Mouse (Mus musculus) mature B cell (primary cell): ENCODE measurements around the gene Cyp8b1.

Experiments used
- in situ Hi-C: fragments of 300-500 bp; cut with MboI; formaldehyde crosslinking; loops from 2 replicates; pipeline ENCODE4 v1.14.3; 2019

Gene Cyp8b1

DNA sequence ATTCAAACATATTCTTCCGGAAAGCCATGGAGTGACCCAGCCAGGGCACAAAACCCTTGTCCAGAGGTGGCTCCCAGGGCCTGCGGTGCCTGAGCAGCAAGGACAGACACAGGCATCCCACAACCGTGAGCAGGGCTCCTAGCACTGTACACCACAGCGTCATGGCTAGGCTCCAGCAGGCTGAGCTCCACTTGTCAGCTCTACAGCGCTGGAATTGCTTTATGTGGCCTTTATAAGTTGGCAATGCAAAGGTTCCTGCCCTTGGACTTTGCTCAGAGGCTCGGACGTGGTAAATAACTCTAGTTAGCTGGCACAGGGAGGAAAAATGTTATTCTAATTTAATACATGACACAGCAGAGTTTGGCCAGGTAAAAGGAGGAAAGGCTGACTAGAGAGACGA, at the start of gene Cyp8b1:
Gene Cyp8b1, minus strand, starts transcription at position 204 of the 400 bp plus-strand sequence.
- in situ Hi-C loops: no loop called here

DNA sequence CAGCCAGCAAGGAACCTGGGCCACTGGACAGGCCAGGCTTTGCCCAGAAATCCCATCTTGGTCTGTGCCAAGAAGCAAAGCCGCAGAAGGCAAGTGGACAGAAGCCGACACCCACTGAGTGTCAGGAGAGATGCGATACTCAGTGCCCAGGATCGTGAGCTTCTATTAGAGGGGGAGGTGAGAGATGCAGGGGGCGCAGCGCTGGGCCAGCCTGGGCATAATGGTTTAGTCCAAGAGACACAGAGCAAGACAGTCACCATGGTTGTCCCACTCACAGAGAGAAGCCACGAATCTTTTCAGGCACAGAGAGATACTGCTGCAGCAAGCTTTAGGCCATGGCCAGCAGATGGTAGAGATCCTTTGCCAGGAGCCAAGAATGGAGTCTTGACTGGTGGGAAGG, 48.8 kb upstream of the Cyp8b1 start:
- in situ Hi-C loops: no loop called here

DNA sequence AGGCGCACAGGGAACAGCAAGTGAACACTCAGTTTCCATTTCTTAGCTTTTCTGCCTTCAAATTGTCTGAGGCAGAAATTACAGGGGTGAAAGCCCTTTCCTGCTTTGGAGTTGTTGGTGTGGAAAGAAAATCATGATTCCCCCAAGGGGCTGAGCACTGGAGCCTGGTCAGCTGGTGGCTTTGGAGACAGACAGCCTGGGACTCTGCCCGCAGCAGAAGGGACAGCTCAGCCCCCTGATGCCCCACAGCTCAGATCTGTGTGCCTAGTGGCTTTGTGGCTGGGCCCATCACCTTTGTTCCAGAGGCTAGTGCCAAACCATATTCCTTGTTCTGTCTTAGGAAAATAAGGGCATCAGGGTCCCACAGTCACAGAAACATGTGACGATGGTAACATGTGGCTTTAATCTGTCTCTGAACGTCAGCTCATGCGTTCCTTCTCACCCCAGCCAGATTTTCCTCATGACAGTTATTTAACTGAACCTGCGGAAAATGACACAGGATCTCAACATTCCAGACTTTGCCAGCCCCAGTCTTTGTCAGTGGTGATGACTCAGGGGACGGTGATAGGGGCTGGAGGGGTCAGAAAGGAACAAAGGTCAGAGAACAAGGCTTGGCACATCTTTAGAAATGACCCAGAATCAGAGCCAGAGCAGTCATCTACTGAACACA, 44.0 kb upstream of the Cyp8b1 start:
- in situ Hi-C loops: no loop called here

DNA sequence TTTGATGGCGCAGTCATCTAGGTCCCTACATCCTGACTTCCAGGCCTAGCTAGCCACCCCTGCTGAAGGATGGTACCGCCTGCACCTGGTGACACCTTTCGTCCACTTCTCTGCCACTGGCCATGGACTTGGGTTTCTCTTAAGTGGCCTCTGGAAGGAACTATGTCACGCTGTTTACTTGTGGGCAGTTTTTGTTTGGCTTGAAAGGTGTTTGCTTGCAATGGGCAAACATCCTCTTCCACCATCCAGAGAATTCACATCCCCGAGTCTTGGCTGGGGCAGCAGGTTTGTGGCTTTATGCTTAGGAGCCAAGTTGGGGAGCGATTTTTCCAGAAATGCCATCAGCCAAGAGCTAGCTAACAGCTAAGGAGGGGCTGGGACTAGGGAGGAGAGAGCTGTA, 36.5 kb upstream of the Cyp8b1 start:
- in situ Hi-C loops: no loop called here

DNA sequence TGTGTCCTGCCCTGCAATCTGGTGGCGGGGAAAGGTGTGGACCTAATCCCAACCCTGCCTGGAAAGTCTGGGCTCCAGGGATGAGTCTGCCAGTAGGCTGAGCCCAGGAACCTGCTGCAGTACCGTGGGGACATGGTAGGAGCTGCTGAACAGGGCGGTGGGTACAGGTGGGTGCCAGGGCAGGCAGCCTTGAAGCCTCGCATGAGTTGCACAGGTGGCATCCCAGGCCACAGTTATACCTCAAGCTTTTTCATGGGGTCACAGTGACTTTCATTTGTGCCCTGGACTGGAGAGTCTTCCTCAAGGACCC, 35.0 kb upstream of the Cyp8b1 start:
- in situ Hi-C loops: no loop called here

DNA sequence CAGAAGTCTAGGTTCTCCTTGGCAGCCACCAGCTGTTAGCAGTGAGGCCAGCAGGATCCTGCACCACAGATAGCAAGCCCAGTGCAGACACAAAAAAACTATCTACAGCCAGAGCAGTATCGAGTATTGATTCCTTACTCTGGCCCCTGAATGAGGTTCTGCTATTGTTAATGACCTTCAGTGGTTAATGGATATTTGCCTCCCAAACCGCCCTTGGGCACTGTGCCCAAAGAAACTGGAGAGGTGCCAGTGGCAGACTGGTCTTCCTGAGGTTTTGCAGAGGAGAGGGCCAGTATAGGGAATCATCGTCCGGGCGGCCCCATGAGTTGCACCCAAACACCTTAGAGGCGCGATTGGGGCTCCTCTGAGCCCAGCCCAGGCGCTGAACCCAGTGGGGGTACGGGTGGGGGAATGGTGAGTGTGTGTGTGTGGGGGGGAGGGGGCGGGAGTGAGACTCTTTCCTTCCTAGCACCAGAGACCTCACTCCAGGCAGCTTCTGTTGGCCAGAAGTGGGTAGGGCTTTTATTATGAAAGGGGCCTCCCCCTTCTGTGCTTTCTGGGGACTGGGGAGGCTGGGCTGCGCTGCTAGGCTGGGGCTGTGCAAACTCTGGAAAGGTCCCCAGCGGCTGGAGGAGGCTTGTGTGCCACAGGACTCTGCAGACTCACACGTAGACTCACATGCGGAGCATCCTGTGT, 34.5 kb upstream of the Cyp8b1 start, which contains the start of gene Fam198a:
Gene Fam198a, plus strand, starts transcription at position 571 of the 696 bp plus-strand sequence.
- in situ Hi-C loops: no loop called here

DNA sequence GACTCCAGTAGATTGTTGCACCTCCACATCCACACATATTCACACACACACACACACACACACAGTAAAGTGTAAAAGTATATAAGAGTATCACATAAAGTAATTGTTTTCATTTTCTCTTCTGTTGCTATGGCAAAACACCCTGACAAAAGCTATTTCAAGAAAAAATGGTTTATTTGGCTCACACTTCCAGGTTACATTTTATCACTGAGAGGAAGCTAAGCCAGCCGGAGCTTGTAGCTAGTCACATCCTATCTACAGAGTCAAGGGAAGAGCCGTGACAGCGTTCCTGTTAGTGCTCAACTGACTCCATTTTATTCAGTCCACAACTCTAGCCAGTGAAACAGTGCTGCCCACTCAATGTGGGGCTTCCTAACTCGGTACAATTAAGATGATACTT, 32.3 kb upstream of the Cyp8b1 start:
- in situ Hi-C loops: no loop called here

DNA sequence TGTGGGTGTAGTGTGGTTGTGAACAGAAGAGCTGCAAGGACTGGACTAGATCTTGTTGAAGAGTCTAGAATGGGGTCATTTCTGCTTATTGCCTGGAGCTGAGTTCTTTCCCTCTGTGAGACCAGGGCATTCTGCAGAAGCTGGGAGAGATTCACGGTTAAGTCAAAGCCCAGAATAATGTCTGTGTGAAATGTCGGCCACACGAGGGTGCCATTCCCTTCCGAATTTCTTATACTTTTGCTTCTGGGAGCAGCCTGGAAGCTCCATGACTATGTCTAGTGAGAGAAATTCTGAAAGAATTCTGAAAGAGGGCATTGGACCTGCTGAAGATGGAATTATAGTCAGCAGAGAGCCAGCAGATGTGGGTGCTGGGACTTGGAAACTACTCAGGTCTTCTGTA, 31.7 kb upstream of the Cyp8b1 start:
- in situ Hi-C loops: no loop called here

DNA sequence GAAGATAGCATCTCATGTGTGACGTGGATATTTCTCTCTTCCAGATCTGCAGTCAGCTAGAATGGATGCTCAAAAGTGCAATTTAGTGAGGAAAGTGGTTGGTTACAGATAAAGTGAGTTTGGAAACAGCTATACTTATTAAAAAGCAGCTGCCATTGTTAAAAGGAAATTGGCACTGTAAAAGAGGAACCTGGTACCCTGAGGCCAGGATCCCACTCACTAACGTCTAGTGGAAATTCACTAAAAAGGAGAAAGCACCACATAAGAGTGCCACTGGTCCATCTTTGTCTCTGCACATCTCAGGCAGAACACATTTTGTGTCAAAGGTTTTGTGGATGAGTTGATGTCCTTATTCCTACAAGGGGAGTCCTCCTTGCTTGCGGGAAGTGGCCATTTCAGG, 27.5 kb upstream of the Cyp8b1 start:
- in situ Hi-C loops: no loop called here

DNA sequence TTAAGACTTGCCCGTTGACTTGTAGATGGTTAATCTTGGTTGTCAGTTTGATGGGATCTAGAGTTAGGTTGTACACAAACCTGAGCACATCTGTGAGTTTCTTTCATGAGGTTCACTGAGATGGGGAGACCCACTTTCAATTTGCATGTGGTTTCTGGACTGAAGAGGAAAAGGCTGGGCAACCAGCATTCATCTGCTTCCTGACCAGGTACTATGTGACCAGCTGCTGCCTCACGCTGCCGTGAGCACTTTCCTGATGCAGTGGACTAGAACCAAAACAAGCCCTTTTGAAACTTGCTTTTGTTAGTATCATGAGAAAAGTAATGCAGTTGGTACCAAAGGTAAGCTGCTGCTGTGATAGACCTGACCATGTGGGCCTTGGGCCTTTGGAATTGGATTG, 26.9 kb upstream of the Cyp8b1 start:
- in situ Hi-C loops: no loop called here

DNA sequence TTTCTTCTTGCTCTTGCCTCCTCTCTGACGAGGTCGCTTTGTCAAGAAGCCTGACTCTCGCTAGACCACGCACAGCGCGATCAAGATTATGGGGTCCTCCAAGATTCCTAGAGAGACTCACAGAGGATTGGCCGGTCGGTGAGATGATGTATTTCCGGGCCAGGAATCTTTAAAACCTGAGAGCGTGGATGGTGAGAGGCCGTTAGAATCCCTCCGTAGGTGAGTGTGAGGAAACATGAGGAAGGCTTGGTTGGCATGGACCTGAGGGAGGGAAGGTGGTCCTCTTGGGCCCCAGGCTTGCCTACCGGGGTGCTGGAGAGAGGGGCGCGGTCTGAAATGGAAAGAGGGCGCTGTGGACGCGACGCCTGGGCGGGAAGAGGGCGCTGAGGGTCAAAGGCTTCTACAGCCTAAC, 21.8 kb upstream of the Cyp8b1 start:
- in situ Hi-C loops: no loop called here

DNA sequence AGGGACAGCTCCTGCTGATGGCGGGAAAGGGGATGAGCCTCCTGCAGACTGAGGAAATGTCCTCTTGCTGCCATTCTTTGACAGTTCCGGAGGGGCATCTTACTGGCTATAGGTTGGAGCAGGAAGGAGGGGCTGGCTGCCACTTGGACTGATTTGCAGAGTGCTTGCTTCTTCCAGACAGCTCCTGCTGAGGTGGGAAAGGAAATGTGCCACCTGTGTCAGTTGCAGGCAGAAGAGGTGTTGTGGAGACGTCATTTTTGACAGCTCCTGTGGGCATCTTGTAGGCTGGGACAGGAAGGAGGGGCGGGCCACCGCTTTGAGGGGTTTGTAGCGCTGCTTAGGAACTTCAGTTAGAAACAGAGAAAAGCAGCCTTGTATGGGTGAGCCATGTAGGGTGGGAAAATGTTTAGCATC, 21.4 kb upstream of the Cyp8b1 start:
- in situ Hi-C loops: no loop called here

DNA sequence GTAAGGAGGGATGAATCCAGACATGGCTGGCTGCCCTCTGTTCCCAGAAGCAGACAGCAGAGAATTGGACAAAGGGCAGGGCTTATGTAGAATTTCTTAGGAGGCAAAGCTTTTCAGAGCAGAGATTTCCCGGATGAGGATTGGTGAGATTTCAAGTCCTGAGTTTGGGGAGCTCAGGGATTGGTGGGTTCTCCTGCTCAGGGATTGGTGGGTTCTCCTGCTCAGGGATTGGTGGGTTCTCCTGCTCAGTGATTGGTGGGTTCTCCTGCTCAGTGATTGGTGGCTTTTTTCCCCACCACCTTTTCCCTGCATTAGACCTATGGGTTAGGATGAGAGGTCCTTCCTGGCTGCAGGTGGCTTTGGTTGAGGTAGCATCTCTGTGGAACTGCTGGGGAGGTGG, 20.8 kb upstream of the Cyp8b1 start:
- in situ Hi-C loops: no loop called here

DNA sequence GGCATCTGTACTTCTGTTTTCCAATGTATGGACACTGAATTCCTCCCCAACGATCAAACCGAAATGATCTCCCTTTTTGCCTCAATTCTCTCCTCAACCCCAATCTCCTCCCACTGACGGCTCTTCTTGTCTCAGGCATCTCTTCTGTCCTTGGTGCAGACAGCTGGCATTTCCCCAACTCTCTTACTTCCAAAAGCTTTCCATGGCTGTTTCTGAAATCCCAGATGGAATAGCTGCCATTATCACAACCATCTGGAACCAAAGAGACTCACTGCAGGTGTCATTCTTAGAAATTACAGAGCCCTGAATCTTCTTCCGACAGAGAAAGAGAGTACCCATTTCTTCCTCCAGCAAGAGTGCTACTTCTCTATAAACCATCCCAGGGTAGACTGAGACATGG, 18.8 kb upstream of the Cyp8b1 start:
- in situ Hi-C loops: no loop called here

DNA sequence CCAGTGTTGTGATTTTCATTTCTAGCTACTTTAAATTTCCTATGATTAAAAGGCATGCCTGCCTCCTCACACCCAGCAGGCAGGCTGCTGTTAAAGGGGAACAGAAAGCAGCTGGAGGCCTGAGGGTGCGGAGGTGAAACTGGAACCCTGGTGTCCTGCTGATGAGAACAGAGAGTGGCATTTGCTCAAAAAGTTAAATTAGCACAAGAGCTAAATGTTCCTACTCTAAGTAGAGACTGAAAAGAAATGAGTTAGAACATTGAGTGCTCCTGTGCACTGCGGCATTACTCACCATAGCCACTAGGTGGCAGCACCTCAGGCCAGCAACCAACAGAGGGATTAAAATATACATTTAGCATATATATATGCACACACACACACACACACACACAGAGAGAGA, 12.4 kb upstream of the Cyp8b1 start:
- in situ Hi-C loops: no loop called here

DNA sequence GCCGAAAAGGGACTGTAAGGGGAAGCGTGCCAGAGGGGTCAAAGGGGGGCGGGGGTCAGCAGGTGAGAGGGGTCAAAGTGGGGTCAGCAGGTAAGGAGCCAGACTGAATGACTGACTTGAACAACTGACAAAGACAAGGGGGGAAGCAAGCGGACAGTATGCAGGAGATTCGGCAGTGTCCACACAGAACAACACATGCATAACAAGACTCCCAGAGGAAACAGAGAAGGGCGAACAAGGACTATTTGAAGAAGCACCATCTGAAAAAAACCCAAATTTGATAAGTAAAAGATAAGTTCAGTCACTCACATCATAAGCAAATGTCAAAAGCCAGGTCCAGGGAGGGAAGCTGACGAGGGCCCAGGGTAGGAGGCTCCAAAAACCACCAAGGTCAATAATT, 11.6 kb upstream of the Cyp8b1 start:
- in situ Hi-C loops: no loop called here

DNA sequence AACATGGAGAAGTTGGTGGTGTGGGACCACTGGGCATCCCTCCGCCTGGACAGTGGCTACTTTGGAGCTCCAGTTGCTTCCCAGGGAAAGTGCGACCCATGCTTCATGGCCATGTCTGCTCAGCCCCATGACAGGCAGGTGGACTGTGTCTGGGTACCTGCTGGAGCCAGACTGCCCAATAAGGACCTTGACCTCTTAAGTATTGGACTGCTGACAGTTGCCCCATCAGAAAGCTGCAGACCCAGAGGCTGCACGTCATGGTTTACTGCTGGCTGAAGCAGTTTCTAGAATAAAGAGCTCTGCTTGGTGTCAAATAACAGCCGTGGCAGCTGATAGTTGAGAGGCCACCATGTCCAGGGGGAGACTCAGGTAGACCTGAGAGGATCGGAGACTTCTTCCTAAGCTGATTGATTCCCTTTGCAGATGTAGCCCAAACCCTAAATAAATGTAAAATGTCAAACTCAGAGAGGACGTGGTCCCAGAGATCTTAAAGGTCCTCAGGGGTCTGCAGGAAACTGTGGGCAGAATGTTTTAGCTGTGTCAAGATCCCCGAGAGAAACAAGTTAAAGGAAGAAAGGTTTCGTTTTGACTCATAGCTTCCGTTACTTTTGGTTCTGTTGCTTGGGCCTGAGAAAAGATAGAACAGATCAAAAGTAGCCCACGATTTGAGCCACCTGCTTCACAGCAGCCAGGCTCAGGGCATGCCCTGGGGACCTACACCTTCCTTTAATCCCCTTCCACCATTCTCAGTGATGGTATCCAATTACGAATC, 10.7 kb upstream of the Cyp8b1 start:
- in situ Hi-C loops: no loop called here

DNA sequence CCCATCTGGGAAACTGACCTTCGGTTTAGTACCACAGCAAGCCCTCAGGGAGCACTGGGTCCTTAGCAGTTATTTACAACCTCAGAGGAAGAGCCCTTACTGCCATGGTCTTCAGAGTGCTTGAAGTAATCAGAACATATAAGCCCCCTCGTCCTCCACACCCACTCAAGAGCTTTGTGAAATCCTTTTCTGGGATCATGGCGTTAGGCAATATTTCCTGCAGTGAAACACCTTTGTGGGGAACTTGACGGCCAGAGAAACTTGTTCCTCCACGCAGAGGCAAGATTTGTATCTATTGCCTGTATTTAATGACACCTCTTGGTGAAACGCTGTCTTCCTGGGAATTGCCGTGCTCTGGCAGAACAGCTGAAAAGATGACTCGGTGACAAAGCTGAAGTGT, 9.9 kb upstream of the Cyp8b1 start:
- in situ Hi-C loops: no loop called here

DNA sequence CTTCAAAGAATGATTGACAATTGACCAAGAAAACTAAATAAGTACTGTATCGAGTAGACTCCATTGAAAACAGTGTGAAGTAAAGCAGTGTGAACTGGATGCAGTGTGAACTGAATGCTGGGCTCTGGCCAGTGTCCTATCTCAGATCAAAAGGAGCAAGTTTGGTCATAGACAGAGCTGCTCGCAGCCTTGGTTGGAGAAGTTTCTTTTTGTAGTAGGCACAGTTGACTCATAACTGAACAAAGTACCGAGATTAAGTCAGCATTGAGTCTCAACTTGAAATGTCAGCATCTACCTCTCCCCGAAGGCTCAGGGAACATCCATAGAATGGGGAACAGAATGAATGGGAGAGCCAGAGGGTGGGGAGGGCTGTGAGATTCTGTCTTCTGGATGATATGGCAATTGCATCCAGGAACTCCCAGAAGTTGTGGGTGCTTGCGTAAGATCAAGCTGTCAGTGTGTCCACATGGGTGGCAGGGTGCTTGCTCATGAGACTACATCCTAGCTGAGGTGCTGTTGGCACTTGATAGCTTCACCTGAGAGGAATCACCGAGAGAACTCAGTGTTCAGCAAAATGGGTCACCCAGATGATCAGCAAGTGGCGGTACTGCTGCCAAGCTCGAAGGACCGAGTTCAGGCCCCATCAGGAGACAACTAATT, 8.9 kb upstream of the Cyp8b1 start:
- in situ Hi-C loops: no loop called here

DNA sequence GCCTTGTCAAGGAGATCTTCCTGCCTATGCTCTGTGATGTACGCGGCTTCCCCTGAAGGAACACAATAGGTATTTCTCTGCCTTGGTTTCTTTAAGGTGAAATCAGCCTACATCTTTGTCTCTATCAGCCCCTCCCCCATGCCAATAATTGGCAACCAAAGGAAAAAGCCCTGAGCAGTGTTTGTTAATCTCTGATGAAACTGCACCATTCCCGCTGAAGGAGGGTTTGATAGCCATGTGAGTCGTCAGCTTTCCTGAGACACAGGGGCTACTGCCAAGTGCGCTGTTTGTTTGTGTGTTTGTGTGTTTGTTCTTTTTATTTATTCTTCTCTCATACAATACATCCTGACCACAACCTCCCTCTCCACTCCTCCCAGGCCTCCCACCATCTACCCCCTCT, 7.8 kb upstream of the Cyp8b1 start:
- in situ Hi-C loops: no loop called here

DNA sequence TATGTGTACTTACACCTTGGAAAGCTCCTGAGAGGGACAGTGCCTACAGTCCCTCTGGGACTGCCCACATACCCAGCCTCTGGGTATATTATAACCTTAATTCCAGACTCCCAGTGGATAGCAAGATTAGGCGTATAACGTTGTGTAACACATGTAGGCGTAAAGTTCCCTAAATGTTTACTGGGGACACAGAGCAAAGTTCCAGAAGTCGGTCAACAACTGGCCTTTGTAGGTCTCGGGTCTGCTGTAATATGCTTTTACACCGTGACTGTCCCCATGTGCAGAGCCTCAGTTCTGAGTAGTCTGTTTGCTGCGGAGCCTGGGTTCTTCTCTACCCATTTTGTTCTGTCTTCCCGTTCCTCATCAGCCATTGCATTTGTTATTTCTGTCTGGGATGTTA, 7.3 kb upstream of the Cyp8b1 start:
- in situ Hi-C loops: no loop called here

DNA sequence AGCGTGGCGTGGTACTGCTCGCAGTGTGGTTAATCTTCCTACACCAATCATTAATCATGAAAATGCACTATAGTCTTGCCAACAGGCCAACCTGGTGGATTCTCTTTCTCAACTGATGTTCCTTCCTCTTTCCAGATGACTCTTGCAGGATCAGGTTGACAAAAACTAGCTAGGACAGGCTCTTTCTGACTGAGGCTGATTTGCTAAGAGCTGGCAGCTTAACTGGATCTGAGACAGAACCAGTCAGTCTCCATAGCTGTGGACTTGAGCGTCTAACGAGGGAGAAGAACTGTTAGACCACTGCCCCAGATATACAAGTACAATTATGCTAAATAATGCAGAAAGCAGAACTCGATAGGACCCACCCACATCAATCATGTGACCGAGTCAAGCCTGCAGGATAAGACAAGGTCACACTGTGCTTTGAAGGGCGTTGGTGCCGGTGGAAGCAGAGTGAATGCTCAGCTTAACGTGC, 3.0 kb upstream of the Cyp8b1 start:
- in situ Hi-C loops: no loop called here

DNA sequence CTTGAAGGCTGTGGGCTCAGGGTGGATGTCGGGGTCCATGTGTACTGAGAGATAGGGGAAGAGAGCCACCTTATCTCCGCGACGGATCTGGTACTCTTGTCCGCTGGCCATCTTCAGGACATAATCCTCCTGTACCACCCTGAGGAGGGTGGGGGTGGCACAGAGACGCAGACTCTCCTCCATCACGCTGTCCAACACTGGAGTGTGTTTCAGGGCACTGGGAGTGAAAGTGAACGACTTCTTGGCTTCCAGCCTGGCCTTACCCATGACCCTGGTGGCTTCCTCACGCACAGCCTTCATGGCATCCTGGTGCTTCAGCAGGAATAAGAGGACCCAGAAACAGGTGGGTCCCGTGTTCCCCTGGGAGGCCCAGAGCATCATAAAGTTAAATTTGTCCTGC, 1.0 kb downstream of the Cyp8b1 start:
- in situ Hi-C loops: no loop called here
